Mouse (Mus musculus): ENCODE measurements around the gene Foxp1. TPM values are rescaled to one million over a fixed set of nuclear protein-coding genes. Genes with fewer than 3 reads are reported as not detected.

The Foxp1 gene
- polyA plus RNA-seq, 1 experiment from 2014 or later = 103 TPM

GRCm38 (mm10) chr6:99447447-99447846 lies 75.1 kb downstream of the Foxp1 start:
- Histone ChIP-seq H3K4me1 (replicated peaks) (peaks cover 5% of the 10 kb centered on the region), H3K27ac (no peak overlapping the region), H3K36me3 (no peaks in the 10 kb centered on the region), H3K4me2 (replicated peaks) (no peak overlapping the region), H3K27me3 (replicated peaks) (no peaks in the 10 kb centered on the region), H3K4me3 (replicated peaks) (no peak overlapping the region), H3K9me3 (no peaks in the 10 kb centered on the region), H3K9ac (no peak overlapping the region)
- ATAC-seq = no peak
- WGBS = 91% methylated on average over 4 of the region's 4 CpGs

GRCm38 (mm10) chr6:99446801-99447415 lies 75.6 kb downstream of the Foxp1 start:
- no peak for ATAC-seq
- Histone ChIP-seq H3K4me2 (replicated peaks) (no peak overlapping the region), H3K27ac (no peak overlapping the region), H3K4me1 (replicated peaks) (peaks cover 4% of the 10 kb centered on the region), H3K9me3 (no peaks in the 10 kb centered on the region), H3K36me3 (no peaks in the 10 kb centered on the region), H3K27me3 (replicated peaks) (no peaks in the 10 kb centered on the region), H3K4me3 (replicated peaks) (no peak overlapping the region), H3K9ac (no peak overlapping the region)
- WGBS = 90% methylated on average over 12 of the region's 12 CpGs

GRCm38 (mm10) chr6:99443460-99443859 lies 79.1 kb downstream of the Foxp1 start:
- Histone ChIP-seq H3K27me3 (replicated peaks) (no peaks in the 10 kb centered on the region), H3K4me1 (replicated peaks) (peaks cover 16% of the 10 kb centered on the region), H3K9me3 (no peaks in the 10 kb centered on the region), H3K4me2 (replicated peaks) (no peak overlapping the region), H3K4me3 (replicated peaks) (no peak overlapping the region), H3K9ac (no peak overlapping the region), H3K27ac (no peak overlapping the region), H3K36me3 (no peaks in the 10 kb centered on the region)
- 71% methylated on average over 5 of the region's 5 CpGs for WGBS
- no peak for ATAC-seq

- WGBS = 66% methylated on average over 7 of the region's 7 CpGs
- Histone ChIP-seq H3K27ac (no peak overlapping the region), H3K36me3 (no peaks in the 10 kb centered on the region), H3K9ac (no peak overlapping the region), H3K27me3 (replicated peaks) (no peaks in the 10 kb centered on the region), H3K4me1 (replicated peaks) (peaks cover 16% of the 10 kb centered on the region), H3K4me3 (replicated peaks) (no peak overlapping the region), H3K9me3 (no peaks in the 10 kb centered on the region), H3K4me2 (replicated peaks) (no peak overlapping the region)
- ATAC-seq = no peak
Observed at GRCm38 (mm10) chr6:99441100-99441499, 81.4 kb downstream of the Foxp1 start.

- no peak overlapping the region for H3K4me3 ChIP-seq (replicated peaks)
- no peaks in the 10 kb centered on the region for H3K27me3 ChIP-seq (replicated peaks)
- 84% methylated on average over 2 of the region's 2 CpGs for WGBS
- no peaks in the 10 kb centered on the region for H3K9me3 ChIP-seq
- no peak for ATAC-seq
- H3K27ac ChIP-seq = no peak overlapping the region
- no peak overlapping the region for H3K9ac ChIP-seq
- H3K4me1 ChIP-seq (replicated peaks) = peaks cover 16% of the 10 kb centered on the region
- H3K36me3 ChIP-seq = no peaks in the 10 kb centered on the region
- H3K4me2 ChIP-seq (replicated peaks) = no peak overlapping the region
Observed at GRCm38 (mm10) chr6:99440606-99441005, 81.9 kb downstream of the Foxp1 start.

GRCm38 (mm10) chr6:99439878-99440361 lies 82.6 kb downstream of the Foxp1 start:
- 18% methylated on average over 9 of the region's 9 CpGs for WGBS
- Histone ChIP-seq H3K27ac (peak overlapping the region; percentile 56; the same call in 1 of the 2 replicates), H3K9ac (no peak overlapping the region), H3K36me3 (no peaks in the 10 kb centered on the region), H3K4me3 (replicated peaks) (no peak overlapping the region), H3K27me3 (replicated peaks) (no peaks in the 10 kb centered on the region), H3K4me1 (replicated peaks) (peaks cover 16% of the 10 kb centered on the region), H3K9me3 (no peaks in the 10 kb centered on the region), H3K4me2 (replicated peaks) (0 out of 2 replicates have a peak overlapping the region, but pooled peaks have one; percentile 15)
- peak; percentile 49; the same call in 1 of the 2 replicates for ATAC-seq

- Histone ChIP-seq H3K36me3 (no peaks in the 10 kb centered on the region), H3K4me1 (replicated peaks) (peaks cover 16% of the 10 kb centered on the region), H3K9me3 (no peaks in the 10 kb centered on the region), H3K27me3 (replicated peaks) (no peaks in the 10 kb centered on the region), H3K9ac (no peak overlapping the region), H3K4me2 (replicated peaks) (0 out of 2 replicates have a peak overlapping the region, but pooled peaks have one; percentile 15), H3K4me3 (replicated peaks) (no peak overlapping the region), H3K27ac (peak overlapping the region; percentile 56; the same call in 1 of the 2 replicates)
- 44% methylated on average over 9 of the region's 9 CpGs for WGBS
- ATAC-seq = no peak
Observed at GRCm38 (mm10) chr6:99439214-99439877, 83.2 kb downstream of the Foxp1 start.

GRCm38 (mm10) chr6:99436371-99436770 lies 86.2 kb downstream of the Foxp1 start:
- 89% methylated on average over 6 of the region's 6 CpGs for WGBS
- Histone ChIP-seq H3K4me3 (replicated peaks) (no peak overlapping the region), H3K4me1 (replicated peaks) (peaks cover 16% of the 10 kb centered on the region), H3K4me2 (replicated peaks) (no peak overlapping the region), H3K9me3 (no peaks in the 10 kb centered on the region), H3K36me3 (no peaks in the 10 kb centered on the region), H3K9ac (no peak overlapping the region), H3K27ac (no peak overlapping the region), H3K27me3 (replicated peaks) (no peaks in the 10 kb centered on the region)
- ATAC-seq = no peak

- no peak for ATAC-seq
- WGBS = 92% methylated on average over 10 of the region's 10 CpGs
- H3K27me3 ChIP-seq (replicated peaks) = no peaks in the 10 kb centered on the region
- no peak overlapping the region for H3K27ac ChIP-seq
- peaks cover 10% of the 10 kb centered on the region for H3K4me1 ChIP-seq (replicated peaks)
- no peak overlapping the region for H3K4me3 ChIP-seq (replicated peaks)
- no peaks in the 10 kb centered on the region for H3K36me3 ChIP-seq
- no peak overlapping the region for H3K4me2 ChIP-seq (replicated peaks)
- H3K9me3 ChIP-seq = no peaks in the 10 kb centered on the region
- no peak overlapping the region for H3K9ac ChIP-seq
Observed at GRCm38 (mm10) chr6:99435140-99435539, 87.4 kb downstream of the Foxp1 start.

GRCm38 (mm10) chr6:99433006-99433405 lies 89.5 kb downstream of the Foxp1 start:
- no peak overlapping the region for H3K4me3 ChIP-seq (replicated peaks)
- WGBS = 93% methylated on average over 9 of the region's 9 CpGs

GRCm38 (mm10) chr6:99431941-99432340 lies 90.6 kb downstream of the Foxp1 start:
- Histone ChIP-seq H3K27ac (no peak overlapping the region), H3K4me1 (replicated peaks) (no peaks in the 10 kb centered on the region; the same call in 1 of the 2 replicates), H3K4me3 (replicated peaks) (no peak overlapping the region), H3K27me3 (replicated peaks) (no peaks in the 10 kb centered on the region), H3K36me3 (no peaks in the 10 kb centered on the region), H3K9ac (no peak overlapping the region), H3K4me2 (replicated peaks) (no peak overlapping the region), H3K9me3 (no peaks in the 10 kb centered on the region)
- no peak for ATAC-seq
- WGBS = 68% methylated on average over 4 of the region's 4 CpGs

More at GRCm38 (mm10) chr6:99433006-99433405, 89.5 kb downstream of the Foxp1 start:
- no peak overlapping the region for H3K9ac ChIP-seq
- no peaks in the 10 kb centered on the region for H3K36me3 ChIP-seq
- no peaks in the 10 kb centered on the region for H3K27me3 ChIP-seq (replicated peaks)
- no peak overlapping the region for H3K27ac ChIP-seq
- H3K9me3 ChIP-seq = no peaks in the 10 kb centered on the region
- H3K4me2 ChIP-seq (replicated peaks) = no peak overlapping the region
- H3K4me1 ChIP-seq (replicated peaks) = no peaks in the 10 kb centered on the region; the same call in 1 of the 2 replicates
- no peak for ATAC-seq

- no peak overlapping the region for H3K4me3 ChIP-seq (replicated peaks)
- 91% methylated on average over 14 of the region's 14 CpGs for WGBS
- H3K27ac ChIP-seq = no peak overlapping the region
- H3K9ac ChIP-seq = no peak overlapping the region
- peaks cover under 1% of the 10 kb centered on the region for H3K4me1 ChIP-seq (replicated peaks)
- H3K9me3 ChIP-seq = no peaks in the 10 kb centered on the region
- ATAC-seq = no peak
- no peak overlapping the region for H3K4me2 ChIP-seq (replicated peaks)
- H3K27me3 ChIP-seq (replicated peaks) = no peaks in the 10 kb centered on the region
- no peaks in the 10 kb centered on the region for H3K36me3 ChIP-seq
Observed at GRCm38 (mm10) chr6:99430560-99430959, 92.0 kb downstream of the Foxp1 start.

Data from intestine, embryonic 15.5 days (tissue).